Mouse (Mus musculus) splenic B cell, adult 2 months (primary cell): ENCODE results near the gene Nradd.

Experiments used
- DNase-seq: peaks from one replicate; pipeline ENCODE4 v3.0.0-alpha.2; 2011; ENCODE audit warnings: low read depth, low spot score
- H3K27me3 ChIP-seq: 2 replicates; pipeline ENCODE4 v1.6.1; 2012; ENCODE audit warnings: mild to moderate bottlenecking, low read length, moderate library complexity, mixed read lengths; ENCODE audit not compliant: control insufficient read depth, poor library complexity, insufficient read depth, severe bottlenecking
- H3K36me3 ChIP-seq: 2 replicates; pipeline ENCODE4 v1.6.1; 2012; ENCODE audit warnings: mild to moderate bottlenecking, low read length, moderate library complexity, mixed read lengths; ENCODE audit not compliant: control insufficient read depth, poor library complexity, insufficient read depth, severe bottlenecking

Nradd gene

DNA sequence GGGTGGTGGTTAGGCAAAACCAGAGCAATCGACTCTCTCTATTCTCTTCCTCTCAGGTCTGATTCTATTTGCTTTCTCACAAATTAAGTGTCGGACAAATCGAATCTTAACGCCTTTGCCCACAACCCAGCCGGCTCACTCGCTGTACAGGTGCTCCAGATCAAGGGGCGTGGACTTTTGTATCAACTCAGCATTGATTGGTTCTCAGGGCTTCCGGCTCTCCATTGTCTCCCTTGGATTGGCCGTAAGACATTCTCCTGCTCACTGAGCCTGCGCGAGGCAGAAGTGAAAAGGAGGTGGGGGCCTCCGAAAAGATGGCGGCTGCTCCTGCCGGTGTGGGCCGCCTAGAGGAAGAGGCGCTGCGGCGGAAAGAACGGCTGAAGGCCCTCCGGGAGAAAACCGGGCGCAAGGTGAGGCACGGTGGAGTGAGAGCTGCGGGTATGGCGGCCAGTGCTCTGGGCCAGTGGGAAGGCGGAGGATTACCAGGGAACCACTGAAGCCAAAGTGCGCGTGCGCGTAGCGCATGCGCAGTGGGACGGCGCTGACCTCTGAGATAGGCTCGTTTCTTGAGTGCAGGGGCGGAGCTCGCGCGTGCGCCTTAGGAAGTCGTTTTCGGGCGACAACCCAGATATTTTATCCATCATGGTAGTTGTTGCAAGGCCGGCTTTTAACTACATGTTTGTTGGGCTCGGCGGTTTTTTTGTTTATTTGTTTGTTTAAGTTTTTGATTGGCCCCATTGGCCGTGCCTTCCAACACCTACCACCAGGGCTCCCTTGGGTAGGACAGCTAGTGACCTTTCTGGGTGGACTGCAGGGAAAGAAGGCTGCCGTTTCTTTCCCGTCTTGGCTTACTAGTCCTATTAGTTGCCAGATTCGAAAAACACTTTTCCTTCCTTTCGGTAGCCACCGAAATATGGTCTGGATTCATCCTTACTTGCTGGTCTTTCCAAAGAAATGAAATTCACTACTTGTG is 32.3 kb upstream of the Nradd start, which contains the start of gene Ccdc12:
Gene Ccdc12 (plus strand): TSS at position 255 of the 973 bp plus-strand sequence.
- DNase-seq: peak; percentile 98

DNA sequence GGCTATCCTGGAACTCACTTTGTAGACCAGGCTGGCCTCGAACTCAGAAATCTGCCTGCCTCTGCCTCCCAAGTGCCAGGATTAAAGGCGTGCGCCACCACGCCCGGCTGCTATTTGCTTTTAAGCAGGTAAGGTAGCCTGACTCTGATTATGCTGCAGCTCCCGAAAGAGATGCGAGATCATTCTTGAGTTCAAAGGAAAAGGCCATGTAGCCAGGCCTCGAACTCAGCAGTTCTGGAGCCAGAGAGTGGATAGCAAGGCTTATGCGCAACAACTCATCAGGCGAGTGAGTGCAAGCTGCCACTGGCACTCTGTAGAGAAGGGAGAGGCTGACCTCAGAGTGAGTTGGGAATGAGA is 31.4 kb upstream of the Nradd start:
- no peak for DNase-seq
- H3K36me3 ChIP-seq: no peaks in the 10 kb centered on the region
- H3K27me3 ChIP-seq: no peaks in the 10 kb centered on the region

More for the DNA sequence above, 32.3 kb upstream of the Nradd start, which contains the start of gene Ccdc12:
- H3K36me3 ChIP-seq: no peaks in the 10 kb centered on the region
- no peaks in the 10 kb centered on the region for H3K27me3 ChIP-seq

DNA sequence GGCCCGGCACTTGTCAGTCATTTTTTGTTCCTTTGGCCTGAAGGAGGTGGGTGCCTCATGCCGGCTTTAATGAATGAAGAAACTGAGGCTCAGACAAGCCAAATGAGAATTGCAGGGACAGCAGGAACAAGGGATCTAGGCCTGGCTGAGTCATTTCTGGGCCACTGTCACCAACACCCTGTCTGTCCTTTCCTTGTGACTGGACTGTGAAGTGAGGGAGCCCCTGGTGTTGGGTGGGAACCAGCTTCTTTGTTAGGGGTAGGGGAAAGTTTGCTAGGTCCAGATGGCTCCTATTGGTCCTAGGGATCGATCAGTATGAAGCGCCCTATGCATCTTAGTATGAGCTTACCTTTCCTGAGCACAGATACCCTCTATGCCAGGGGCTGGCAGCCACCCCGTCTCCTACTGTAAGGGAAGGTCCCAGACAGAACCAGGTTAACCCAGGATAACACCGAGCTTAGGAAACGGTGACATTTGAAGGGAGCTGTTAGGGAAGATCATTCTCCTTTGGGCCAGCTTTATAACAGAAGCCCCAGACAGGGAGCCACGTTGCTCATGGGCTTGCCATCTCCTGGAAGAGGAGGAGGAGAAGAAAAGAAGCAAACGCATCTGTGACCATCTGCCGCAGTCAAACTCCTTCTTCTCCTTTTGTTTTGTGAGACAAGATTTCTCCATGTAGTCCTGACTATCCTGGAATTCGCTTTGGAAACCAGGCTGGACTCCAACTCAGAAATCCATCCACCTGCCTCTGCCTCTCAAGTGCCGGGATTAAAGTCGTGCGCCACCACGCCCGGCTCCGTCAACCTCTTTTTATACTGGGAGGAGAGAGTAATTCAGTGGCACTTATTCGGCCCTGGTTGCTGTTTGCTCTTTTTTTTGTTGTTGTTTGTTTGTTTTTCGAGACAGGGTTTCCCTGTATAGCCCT is 30.7 kb upstream of the Nradd start:
- Histone ChIP-seq H3K27me3 (no peaks in the 10 kb centered on the region), H3K36me3 (no peaks in the 10 kb centered on the region)
- DNase-seq: no peak

DNA sequence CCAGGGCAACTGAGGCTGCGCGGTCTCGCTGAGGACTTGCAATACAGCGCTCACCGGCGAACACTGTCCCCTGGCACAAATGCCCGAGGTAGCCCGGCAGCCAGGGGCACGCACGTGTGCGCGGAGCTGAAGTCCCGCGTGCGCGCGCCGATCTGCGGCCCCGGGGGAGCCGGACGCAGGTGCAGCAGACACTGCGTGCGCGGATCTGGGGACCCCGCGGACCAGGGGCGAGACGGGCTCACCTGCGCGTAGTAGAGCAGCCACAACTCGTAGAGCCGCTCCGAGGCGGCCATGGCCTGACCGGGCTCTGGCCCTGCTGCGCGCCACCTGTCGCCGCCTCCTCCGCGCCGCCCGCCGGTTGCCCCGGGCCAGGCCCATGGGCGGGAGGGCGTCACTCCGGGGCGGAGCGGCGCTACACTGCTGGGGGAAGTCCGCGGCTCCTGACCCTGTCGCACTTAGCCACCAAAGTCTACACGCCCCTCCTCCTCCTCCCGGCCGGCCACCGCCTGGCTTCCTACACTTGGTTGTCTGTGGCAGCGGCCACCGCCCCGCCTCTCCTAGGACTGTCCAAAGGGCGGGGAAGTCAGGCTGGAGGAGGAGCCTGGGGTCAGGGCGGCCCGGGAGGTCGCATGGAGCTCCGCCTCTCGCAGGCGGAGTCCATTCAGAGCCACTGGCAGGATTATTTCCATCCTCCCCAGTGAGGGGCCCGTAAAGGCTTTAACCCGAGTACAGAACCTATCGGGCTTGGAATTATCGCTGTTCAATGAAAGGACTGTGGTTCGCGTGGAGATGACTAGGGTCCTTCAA is 29.6 kb upstream of the Nradd start, which contains the start of gene Nbeal2:
Gene Nbeal2 (minus strand): TSS at position 507 of the 807 bp plus-strand sequence.
- H3K27me3 ChIP-seq: no peaks in the 10 kb centered on the region
- DNase-seq: peak; percentile 93
- no peaks in the 10 kb centered on the region for H3K36me3 ChIP-seq

DNA sequence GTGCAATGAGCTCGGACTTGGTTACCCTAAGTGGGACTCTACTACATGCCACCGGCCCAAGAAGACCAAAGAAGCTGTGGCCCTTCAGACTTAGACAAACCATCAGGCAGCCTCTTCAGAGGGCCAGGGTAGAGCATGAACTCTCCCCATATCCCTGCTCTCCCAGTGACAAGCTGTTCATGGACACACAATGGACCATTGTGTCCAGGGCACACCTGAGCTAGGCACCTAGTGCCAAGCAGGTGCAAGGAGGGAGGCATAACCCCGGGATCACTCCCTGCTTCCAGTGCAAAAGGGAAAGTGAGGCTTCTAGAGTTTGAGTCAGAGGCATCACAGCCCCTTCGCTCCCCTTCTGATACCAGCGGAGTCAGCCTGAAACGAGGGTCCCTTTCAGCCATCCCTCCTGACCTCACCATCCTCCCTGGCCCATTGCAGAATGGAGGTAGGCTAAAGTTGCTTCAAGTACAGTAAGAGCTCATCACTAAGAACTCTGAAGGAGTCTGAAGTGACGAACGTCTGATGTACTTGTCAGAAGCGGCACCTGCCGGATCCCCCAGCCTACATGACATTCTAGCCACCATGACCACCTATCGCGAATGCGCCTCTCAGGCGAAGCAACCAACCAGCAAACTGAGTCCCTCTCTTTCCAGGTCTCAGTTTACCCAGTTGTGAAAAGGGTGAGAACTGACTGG is 28.9 kb upstream of the Nradd start:
- Histone ChIP-seq H3K27me3 (no peaks in the 10 kb centered on the region), H3K36me3 (no peaks in the 10 kb centered on the region)
- DNase-seq: peak; percentile 10

DNA sequence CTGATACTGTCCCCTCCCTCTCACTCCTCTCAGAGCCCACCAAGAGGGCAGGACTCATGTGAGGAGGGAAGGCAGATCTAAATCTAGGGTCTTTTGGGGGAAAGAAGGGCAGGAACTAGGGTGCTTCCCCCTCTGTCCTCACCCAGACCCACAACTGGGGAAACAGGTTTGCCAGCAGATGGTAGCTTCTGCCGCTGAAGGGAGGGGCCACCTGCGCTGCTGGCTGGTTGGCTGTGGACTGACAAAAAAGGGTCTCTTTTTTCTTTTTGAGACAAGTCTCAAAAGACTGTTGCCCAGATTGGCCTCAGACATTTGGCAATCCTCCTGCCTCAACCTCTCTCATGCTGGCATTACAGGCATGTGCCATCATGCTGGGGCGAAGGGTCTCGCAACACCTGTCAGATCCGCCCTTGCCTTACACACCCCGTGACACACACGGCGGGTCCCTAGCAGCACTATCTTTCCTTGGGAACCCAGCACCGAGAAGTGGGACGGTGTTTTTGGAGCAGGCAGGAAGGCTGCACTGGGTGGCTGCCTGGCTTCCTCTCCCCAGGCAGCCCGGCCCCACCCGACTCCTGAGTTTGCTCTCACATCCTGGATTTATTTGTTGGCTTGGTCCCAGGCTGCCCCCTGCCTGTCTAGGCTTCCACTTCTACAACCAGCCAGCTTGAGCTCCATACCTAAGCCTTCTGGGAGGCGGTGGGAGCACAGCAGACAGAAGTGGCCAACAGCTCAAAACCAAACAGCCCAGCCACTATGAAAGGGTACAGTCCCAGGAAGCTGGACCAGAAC is 27.9 kb upstream of the Nradd start:
- Histone ChIP-seq H3K36me3 (no peaks in the 10 kb centered on the region), H3K27me3 (no peaks in the 10 kb centered on the region)
- DNase-seq: peak; percentile 35

DNA sequence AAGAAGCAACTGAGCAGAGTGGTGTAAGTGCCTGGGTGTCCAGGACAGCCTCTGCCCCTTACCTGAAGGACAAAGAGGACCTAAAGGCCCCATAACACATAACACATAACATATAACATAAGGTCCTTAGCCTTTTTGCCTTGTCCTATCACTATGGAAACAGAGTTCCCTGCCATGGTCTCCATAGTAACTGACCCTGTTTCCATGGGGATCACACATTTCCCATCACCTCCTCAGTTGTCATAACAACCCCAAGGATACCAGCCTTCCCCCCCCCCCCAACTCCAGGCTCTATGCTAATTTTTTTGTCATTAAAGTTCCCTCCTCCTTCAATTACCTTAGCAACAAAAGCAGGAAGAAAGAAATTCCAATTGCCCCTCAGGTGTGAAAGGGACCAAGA is 25.5 kb upstream of the Nradd start:
- Histone ChIP-seq H3K36me3 (no peaks in the 10 kb centered on the region), H3K27me3 (no peaks in the 10 kb centered on the region)
- DNase-seq: no peak

DNA sequence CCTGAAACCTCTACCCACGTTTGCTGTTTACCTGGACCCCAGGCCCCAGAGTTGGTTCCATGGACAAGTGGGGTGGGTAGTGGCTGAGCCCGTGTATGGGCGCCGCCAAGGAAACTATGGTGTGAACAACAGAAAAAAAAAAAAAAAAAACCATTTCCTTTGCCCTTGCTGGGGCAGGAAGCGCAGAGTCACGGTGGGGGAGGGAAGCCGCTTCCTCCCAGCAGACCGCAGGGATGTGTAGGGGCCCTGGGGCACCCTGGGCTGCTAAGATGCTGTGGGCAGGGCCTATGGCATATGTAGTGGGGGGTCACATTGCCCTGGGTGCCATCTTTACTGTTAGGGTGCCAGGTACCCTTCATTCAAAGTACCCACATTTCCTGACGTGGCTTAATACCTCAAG is 21.0 kb upstream of the Nradd start:
- peak; percentile 66 for DNase-seq

DNA sequence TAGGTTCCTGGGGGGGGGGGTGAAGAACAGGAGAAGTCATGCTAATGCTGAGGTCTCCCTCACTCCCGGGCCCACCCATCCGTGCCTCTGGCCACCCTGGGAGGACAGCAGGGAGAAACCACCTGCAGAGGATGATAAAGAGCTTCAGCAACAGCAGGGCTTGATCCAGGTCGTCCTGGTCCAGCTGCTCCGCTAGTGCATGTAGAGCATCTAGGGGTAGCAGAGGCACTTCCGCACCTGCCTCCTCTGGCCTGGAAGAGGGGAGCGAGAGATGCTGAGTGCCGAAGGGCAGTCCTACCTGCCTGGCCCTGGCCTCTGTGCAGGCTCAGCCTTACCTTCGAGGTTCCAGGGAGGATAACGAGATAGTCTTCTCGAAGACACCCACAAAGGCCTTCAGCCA is 20.0 kb upstream of the Nradd start:
- Histone ChIP-seq H3K36me3 (no peaks in the 10 kb centered on the region; the same call in 1 of the 2 replicates), H3K27me3 (no peaks in the 10 kb centered on the region)
- DNase-seq: no peak

More for the DNA sequence above, 21.0 kb upstream of the Nradd start:
- no peaks in the 10 kb centered on the region; the same call in 1 of the 2 replicates for H3K36me3 ChIP-seq
- H3K27me3 ChIP-seq: no peaks in the 10 kb centered on the region

DNA sequence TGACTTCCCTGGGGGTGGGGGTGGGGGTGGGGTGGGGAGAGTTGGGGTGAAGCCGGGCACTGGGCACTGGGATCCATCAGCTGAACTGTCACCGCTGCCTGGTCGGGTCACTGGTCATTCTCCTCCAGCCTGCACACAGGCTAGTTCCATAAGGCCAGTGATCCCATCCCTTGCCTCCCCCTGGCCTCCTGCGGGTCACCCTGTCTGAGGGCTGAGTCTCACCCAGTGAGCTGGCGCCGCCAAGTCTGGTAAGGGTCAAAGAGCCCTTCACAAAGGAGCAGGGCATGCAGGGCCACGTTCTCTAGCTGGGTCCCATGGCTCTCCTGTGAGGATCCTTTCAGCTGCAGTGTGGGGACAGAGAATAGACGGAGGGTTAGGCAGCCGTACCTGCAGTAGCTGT is 19.5 kb upstream of the Nradd start:
- DNase-seq: no peak
- H3K27me3 ChIP-seq: no peaks in the 10 kb centered on the region
- H3K36me3 ChIP-seq: no peaks in the 10 kb centered on the region; the same call in 1 of the 2 replicates

DNA sequence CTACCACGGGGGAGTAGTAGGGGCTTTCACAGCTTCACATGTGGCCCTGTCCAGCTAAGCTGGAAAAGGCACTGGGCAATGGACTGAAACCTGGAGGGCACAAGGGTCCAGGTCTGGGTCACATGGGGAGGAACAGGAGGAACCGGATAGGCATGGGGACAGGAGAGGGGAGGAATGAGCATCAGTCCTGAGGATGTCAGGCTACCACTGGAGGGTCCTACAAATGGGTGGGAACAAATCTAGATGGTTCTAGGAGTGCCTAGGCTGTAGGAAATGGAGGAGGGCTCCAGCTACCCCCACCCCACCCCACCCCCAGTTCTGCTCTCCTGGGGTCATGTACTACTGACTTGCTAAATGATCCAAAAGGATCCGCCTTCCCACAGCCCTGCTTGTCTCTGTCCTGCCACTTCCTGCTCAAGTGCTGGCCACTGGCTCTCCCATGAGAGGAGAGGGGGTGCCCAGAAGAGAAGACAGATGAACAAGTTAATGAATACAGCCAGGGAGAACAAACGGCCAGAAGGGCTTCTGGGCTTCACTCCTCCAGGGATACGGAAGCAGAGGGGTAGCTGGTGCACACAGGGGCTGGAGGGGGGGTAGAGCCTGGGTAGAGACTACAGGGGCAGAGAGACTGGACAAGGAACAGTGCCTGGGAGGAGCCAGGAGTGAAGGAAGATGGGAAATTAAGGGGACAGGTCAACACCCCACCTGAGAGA is 18.7 kb upstream of the Nradd start:
- Histone ChIP-seq H3K36me3 (no peaks in the 10 kb centered on the region; the same call in 1 of the 2 replicates), H3K27me3 (no peaks in the 10 kb centered on the region)
- no peak for DNase-seq

DNA sequence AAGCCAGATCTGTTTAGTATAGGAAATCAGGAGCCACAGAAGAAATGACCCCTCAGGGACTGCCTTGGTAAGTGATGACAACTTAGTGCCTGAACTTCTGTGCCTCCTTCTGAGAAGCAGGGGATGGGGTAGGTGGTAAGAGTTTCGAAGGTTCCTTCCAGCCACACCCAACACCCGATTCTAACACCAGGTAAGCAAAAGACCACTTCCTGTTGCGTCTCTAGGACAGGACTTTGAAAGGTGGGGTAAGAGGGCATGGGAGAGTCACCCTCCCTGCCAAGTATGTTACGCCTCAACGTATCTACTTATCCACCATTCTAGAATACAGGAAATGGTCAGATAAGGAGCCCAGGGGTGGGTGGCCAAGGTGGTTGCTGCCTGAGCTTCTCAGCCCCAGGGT is 16.8 kb upstream of the Nradd start:
- Histone ChIP-seq H3K27me3 (no peaks in the 10 kb centered on the region), H3K36me3 (no peaks in the 10 kb centered on the region; the same call in 1 of the 2 replicates)
- no peak for DNase-seq
